Mouse (Mus musculus): Measurements from ENCODE around the gene Lrrn4. TPM values are rescaled to one million over a fixed set of nuclear protein-coding genes. Genes with fewer than 3 reads are reported as not detected.

The Lrrn4 gene
- under 1 TPM; 0.09 to 0.16 TPM for total RNA-seq (2023)

DNA sequence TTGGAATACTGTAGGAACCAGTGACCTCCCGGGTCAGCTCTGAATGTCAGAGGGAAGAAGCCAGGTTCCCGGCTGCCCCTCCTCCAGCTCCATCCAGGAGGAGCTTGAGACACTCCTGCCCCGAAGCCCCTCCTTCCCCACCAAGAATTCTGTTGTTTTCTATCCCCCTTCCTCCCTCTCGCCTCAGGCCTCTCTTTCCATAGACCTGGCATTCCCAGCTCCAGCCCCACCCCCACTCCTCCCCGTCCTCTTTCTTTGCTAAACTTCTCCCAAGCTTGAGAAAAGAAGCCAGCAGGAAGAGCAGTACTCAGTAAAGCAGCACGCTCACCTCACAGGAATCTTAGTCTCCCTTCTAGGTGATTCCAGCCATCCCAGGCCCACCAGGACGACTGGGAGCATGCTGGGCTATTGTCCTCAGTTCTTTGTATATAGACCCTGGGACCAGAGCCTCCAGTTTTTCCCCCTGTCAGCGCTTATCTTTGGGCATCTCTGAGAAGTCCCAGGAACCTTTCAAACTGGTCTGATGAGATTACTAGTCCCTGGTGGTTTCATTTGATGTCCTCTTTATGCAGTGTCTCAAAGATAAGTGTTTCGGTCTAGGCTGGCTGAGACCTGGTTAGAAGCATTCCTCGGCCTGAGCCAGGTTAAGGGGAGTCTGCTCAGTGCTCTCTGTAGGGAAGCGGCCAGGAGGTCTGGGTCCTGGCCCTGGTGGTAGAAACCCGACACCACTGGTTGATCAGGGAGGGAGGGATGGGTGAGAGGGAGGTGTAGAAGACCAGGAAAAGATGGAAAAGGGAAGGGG, at the start of gene Lrrn4:
Lrrn4 (minus strand) TSS at position 48 of the 802 bp plus-strand sequence.

GRCm38 (mm10) chr2:132846407-132847358, 34.0 kb downstream of the Lrrn4 start, which contains the start of gene Crls1:
Gene Crls1, plus strand, starts transcription at chr2:132846666.

Other genes with a start within 250 kb of the Lrrn4 start
- gene Shld1, start 194.0 kb downstream of the Lrrn4 start, total RNA-seq (2023) = 10 to 100 TPM; 13.4 to 14.9 TPM
- gene Chgb, start 99.6 kb downstream of the Lrrn4 start, total RNA-seq (2023) = not detected
- 10 to 100 TPM in 1 of 2 experiments, 1 to 10 TPM in 1; 9.5 to 15.9 TPM for gene Trmt6, start 64.8 kb downstream of the Lrrn4 start, total RNA-seq (2023)
- gene Mcm8, start 64.8 kb downstream of the Lrrn4 start, total RNA-seq (2023) = 1 to 10 TPM; 3.1 to 3.6 TPM
- gene Crls1, start 34.2 kb downstream of the Lrrn4 start, total RNA-seq (2023) = 10 to 100 TPM in 1 of 2 experiments, 1 to 10 TPM in 1; 8.1 to 10.4 TPM
- gene Fermt1, start 65.0 kb upstream of the Lrrn4 start, total RNA-seq (2023) = not detected

Measured in neutrophil, adult 59 days (primary cell).